Mouse (Mus musculus): ENCODE data around the gene Begain. TPM values are rescaled to one million over a fixed set of nuclear protein-coding genes. Genes with fewer than 3 reads are reported as not detected.

Begain gene
- polyA plus RNA-seq, 1 experiment from 2014 or later: 1.8 TPM

- H3K36me3 ChIP-seq (ENCODE audit: control insufficient read depth, insufficient read depth): no peaks in the 10 kb centered on the region
- no peaks in the 10 kb centered on the region for H3K4me1 ChIP-seq (replicated peaks; ENCODE audit: control insufficient read depth, insufficient read depth, low read length)
- ATAC-seq: peak; percentile 50
- H3K9ac ChIP-seq (ENCODE audit: low read depth, low read length): peak overlapping the region; percentile 46
- 4% methylated on average over 36 of the region's 59 CpGs for WGBS
- no peaks in the 10 kb centered on the region for H3K9me3 ChIP-seq (ENCODE audit: control insufficient read depth)
- H3K27me3 ChIP-seq (replicated peaks; ENCODE audit: control insufficient read depth, insufficient read depth, low read length): peaks cover 21% of the 10 kb centered on the region; the same call in 1 of the 2 replicates
- no peak overlapping the region for H3K27ac ChIP-seq (ENCODE audit: low read depth, low read length)
- no peak for TF ChIP-seq CTCF (IDR thresholded peaks at IDR 0.05; ENCODE audit: low read depth)
- H3K4me2 ChIP-seq (replicated peaks; ENCODE audit: low read depth): peak overlapping the region; percentile 97
- H3K4me3 ChIP-seq (ENCODE audit: low read depth, low read length): peak overlapping the region; percentile 55
Measured at GRCm38 (mm10) chr12:109067561-109068135, 369 bp downstream of the Begain start.

- Histone ChIP-seq H3K9me3 (ENCODE audit: control insufficient read depth) (no peaks in the 10 kb centered on the region), H3K36me3 (ENCODE audit: control insufficient read depth, insufficient read depth) (no peaks in the 10 kb centered on the region), H3K27me3 (replicated peaks; ENCODE audit: control insufficient read depth, insufficient read depth, low read length) (peaks cover 17% of the 10 kb centered on the region), H3K27ac (ENCODE audit: low read depth, low read length) (no peak overlapping the region), H3K4me3 (ENCODE audit: low read depth, low read length) (no peak overlapping the region), H3K4me1 (replicated peaks; ENCODE audit: control insufficient read depth, insufficient read depth, low read length) (no peaks in the 10 kb centered on the region; the same call in 1 of the 2 replicates), H3K4me2 (replicated peaks; ENCODE audit: low read depth) (no peak overlapping the region), H3K9ac (ENCODE audit: low read depth, low read length) (no peak overlapping the region)
- ATAC-seq: no peak
- TF ChIP-seq CTCF (IDR thresholded peaks at IDR 0.05; ENCODE audit: low read depth): no peak
- 77% methylated on average over 8 of the region's 8 CpGs for WGBS
Measured at GRCm38 (mm10) chr12:109058660-109059059, 9.4 kb downstream of the Begain start.

GRCm38 (mm10) chr12:109057736-109058135 lies 10.3 kb downstream of the Begain start:
- Histone ChIP-seq H3K4me1 (replicated peaks; ENCODE audit: control insufficient read depth, insufficient read depth, low read length) (no peaks in the 10 kb centered on the region; the same call in 1 of the 2 replicates), H3K4me2 (replicated peaks; ENCODE audit: low read depth) (no peak overlapping the region), H3K9ac (ENCODE audit: low read depth, low read length) (no peak overlapping the region), H3K9me3 (ENCODE audit: control insufficient read depth) (no peaks in the 10 kb centered on the region), H3K27me3 (replicated peaks; ENCODE audit: control insufficient read depth, insufficient read depth, low read length) (peaks cover 26% of the 10 kb centered on the region), H3K4me3 (ENCODE audit: low read depth, low read length) (no peak overlapping the region), H3K36me3 (ENCODE audit: control insufficient read depth, insufficient read depth) (no peaks in the 10 kb centered on the region), H3K27ac (ENCODE audit: low read depth, low read length) (no peak overlapping the region)
- 67% methylated on average over 4 of the region's 4 CpGs for WGBS
- TF ChIP-seq CTCF (IDR thresholded peaks at IDR 0.05; ENCODE audit: low read depth): no peak
- ATAC-seq: no peak

- Histone ChIP-seq H3K36me3 (ENCODE audit: control insufficient read depth, insufficient read depth) (no peaks in the 10 kb centered on the region), H3K4me1 (replicated peaks; ENCODE audit: control insufficient read depth, insufficient read depth, low read length) (no peaks in the 10 kb centered on the region; the same call in 1 of the 2 replicates), H3K4me3 (ENCODE audit: low read depth, low read length) (peak overlapping the region; percentile 53), H3K27ac (ENCODE audit: low read depth, low read length) (no peak overlapping the region), H3K9me3 (ENCODE audit: control insufficient read depth) (no peaks in the 10 kb centered on the region), H3K27me3 (replicated peaks; ENCODE audit: control insufficient read depth, insufficient read depth, low read length) (peaks cover 43% of the 10 kb centered on the region), H3K9ac (ENCODE audit: low read depth, low read length) (peak overlapping the region; percentile 26; the same call in 1 of the 2 replicates), H3K4me2 (replicated peaks; ENCODE audit: low read depth) (peak overlapping the region; percentile 79)
- WGBS: under 1% methylated on average over 71 of the region's 105 CpGs
- no peak for TF ChIP-seq CTCF (IDR thresholded peaks at IDR 0.05; ENCODE audit: low read depth)
- 0 out of 2 replicates have a peak, but pooled peaks have one; percentile 8 for ATAC-seq
Measured at GRCm38 (mm10) chr12:109053020-109053806, 14.8 kb downstream of the Begain start.

- no peak for TF ChIP-seq CTCF (IDR thresholded peaks at IDR 0.05; ENCODE audit: low read depth)
- 80% methylated on average over 4 of the region's 4 CpGs for WGBS
- no peak overlapping the region for H3K4me2 ChIP-seq (replicated peaks; ENCODE audit: low read depth)
Measured at GRCm38 (mm10) chr12:109049949-109050348, 18.1 kb downstream of the Begain start.

GRCm38 (mm10) chr12:109045581-109045980 lies 22.4 kb downstream of the Begain start:
- Histone ChIP-seq H3K9me3 (ENCODE audit: control insufficient read depth) (no peaks in the 10 kb centered on the region), H3K4me1 (replicated peaks; ENCODE audit: control insufficient read depth, insufficient read depth, low read length) (no peaks in the 10 kb centered on the region), H3K4me3 (ENCODE audit: low read depth, low read length) (no peak overlapping the region), H3K4me2 (replicated peaks; ENCODE audit: low read depth) (no peak overlapping the region), H3K27ac (ENCODE audit: low read depth, low read length) (no peak overlapping the region), H3K27me3 (replicated peaks; ENCODE audit: control insufficient read depth, insufficient read depth, low read length) (no peaks in the 10 kb centered on the region; the same call in 1 of the 2 replicates), H3K36me3 (ENCODE audit: control insufficient read depth, insufficient read depth) (no peaks in the 10 kb centered on the region), H3K9ac (ENCODE audit: low read depth, low read length) (no peak overlapping the region)
- WGBS: 78% methylated on average over 7 of the region's 7 CpGs
- TF ChIP-seq CTCF (IDR thresholded peaks at IDR 0.05; ENCODE audit: low read depth): no peak
- ATAC-seq: no peak

More at GRCm38 (mm10) chr12:109049949-109050348, 18.1 kb downstream of the Begain start:
- no peaks in the 10 kb centered on the region for H3K36me3 ChIP-seq (ENCODE audit: control insufficient read depth, insufficient read depth)
- peaks cover 38% of the 10 kb centered on the region for H3K27me3 ChIP-seq (replicated peaks; ENCODE audit: control insufficient read depth, insufficient read depth, low read length)
- ATAC-seq: no peak
- no peaks in the 10 kb centered on the region; the same call in 1 of the 2 replicates for H3K4me1 ChIP-seq (replicated peaks; ENCODE audit: control insufficient read depth, insufficient read depth, low read length)
- H3K27ac ChIP-seq (ENCODE audit: low read depth, low read length): no peak overlapping the region
- no peaks in the 10 kb centered on the region for H3K9me3 ChIP-seq (ENCODE audit: control insufficient read depth)
- no peak overlapping the region for H3K4me3 ChIP-seq (ENCODE audit: low read depth, low read length)
- H3K9ac ChIP-seq (ENCODE audit: low read depth, low read length): no peak overlapping the region

Measured in intestine, postnatal 0 days (tissue).